Mouse (Mus musculus) left cerebral cortex, adult 2 months (tissue): ENCODE data around the gene Ucp2. TPM values are rescaled to one million over a fixed set of nuclear protein-coding genes. Genes with fewer than 3 reads are reported as not detected.
"Not testable (repeated sequence)": the region's sequence is repeated elsewhere in the genome, so short reads cannot be mapped to it uniquely, and the experiment has no call there.

Source experiments
- DNase-seq, 2 experiments: peaks; one replicate each; pipeline ENCODE4 v3.0.0; 2021 to 2022; ENCODE audit warnings: low spot score in 2 of 2, mixed read lengths in 1 of 2; ENCODE audit errors: extremely low spot score in 1 of 2
- H3K27ac ChIP-seq: fragments of 200-600 bp; 2 replicates; pipeline ENCODE4 v1.8.1; 2022
- H3K4me3 ChIP-seq: fragments of 200-600 bp; 2 replicates; pipeline ENCODE4 v1.8.1; 2022
- CTCF ChIP-seq: fragments of 200-600 bp; IDR thresholded peaks from 2 replicates; pipeline ENCODE4 v1.8.1; 2022; ENCODE audit warnings: antibody characterized with exemption, mild to moderate bottlenecking, moderate library complexity
- intact Hi-C: fragments of 180-260 bp; cut with DNase I; formaldehyde crosslinking; loops from one replicate; pipeline ENCODE4 v1.15.1; 2025
- total RNA-seq, 2 experiments: library from RNA; stranded (reverse); gene quantifications; 2 replicates each; pipeline ENCODE4 v1.2.3; 2021

Gene Ucp2
- total RNA-seq, 2 experiments from 2014 or later = 69.0 to 79.3 TPM

DNA sequence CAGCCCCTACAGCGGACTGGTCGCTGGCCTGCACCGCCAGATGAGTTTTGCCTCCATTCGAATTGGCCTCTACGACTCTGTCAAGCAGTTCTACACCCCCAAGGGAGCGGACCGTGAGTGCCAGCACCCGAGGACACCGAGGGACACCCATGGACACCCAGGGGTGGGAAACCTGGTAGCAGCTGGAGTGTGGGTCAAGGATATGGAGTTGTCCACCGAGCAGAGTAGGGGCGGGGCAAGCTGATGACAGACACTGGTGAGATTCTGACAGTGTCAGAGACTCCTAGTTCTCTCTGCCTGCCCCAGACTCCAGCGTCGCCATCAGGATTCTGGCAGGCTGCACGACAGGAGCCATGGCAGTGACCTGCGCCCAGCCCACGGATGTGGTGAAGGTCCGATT lies 13.0 kb upstream of the Ucp2 start:
- H3K4me3 ChIP-seq = no peak overlapping the region
- H3K27ac ChIP-seq = no peak overlapping the region
- intact Hi-C loops = no loop called here
- no peak for TF ChIP-seq CTCF
- DNase-seq = no peak

DNA sequence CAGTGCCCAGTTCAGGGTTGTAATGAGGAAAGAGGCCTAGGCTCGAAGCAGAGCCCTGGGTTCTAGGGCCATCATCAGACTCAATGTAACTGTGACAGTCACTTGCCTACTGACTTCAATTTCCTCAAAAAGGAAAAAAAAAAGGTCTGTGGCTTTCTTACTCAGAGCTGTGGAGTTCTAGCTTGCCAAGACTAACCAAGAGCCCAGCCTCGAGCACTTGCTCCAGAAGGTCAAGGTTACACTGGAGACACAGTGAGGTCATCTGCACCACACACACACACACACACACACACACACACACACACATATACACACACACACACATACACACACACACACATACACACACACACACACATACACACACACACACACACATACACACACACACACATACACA lies 11.1 kb upstream of the Ucp2 start:
- H3K27ac ChIP-seq, DNase-seq, H3K4me3 ChIP-seq, intact Hi-C loops: not testable (repeated sequence)

DNA sequence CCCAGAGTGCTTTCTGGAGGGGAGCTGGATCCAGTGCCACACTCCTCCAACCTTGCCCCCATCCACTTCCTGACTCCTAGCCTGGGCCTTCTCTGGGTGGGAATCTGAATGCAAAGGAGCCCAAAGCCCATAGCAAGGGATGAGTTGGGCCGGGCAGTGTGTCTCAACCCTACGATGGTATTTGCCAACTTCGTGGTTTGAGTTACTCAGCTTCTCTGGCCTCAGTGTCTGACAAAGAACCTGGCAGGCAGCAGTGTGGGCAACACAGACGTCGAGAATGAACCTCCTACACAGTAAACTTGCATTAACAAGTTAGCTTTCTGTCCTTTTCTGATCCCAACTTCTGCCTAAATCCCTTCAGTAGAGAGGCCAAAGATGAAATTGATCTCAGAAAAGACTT lies 8.6 kb upstream of the Ucp2 start:
- no peak for TF ChIP-seq CTCF
- Histone ChIP-seq H3K27ac (no peak overlapping the region), H3K4me3 (no peak overlapping the region)
- no peak for DNase-seq
- intact Hi-C loops = no loop called here

DNA sequence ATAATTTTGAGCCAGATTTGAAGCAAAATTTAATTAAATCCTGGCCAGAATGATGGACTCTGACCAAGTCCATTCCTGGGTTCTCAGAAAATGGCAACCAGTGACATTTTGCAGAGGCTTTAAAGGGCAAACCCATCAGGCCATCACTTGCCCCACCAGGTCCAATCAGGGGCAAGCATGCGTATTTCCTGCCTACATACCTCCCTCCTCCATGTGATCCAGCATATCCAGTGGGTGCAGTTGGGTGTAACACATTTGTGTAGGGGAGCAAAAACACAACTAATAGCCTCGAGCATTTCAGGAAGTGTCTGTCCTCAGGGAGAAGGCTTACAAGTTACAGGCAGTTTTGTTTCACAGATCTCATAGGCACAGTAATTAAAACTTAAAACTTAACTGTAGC lies 5.8 kb upstream of the Ucp2 start:
- TF ChIP-seq CTCF = no peak
- Histone ChIP-seq H3K4me3 (no peak overlapping the region), H3K27ac (no peak overlapping the region)
- intact Hi-C loops = no loop called here
- no peak for DNase-seq

DNA sequence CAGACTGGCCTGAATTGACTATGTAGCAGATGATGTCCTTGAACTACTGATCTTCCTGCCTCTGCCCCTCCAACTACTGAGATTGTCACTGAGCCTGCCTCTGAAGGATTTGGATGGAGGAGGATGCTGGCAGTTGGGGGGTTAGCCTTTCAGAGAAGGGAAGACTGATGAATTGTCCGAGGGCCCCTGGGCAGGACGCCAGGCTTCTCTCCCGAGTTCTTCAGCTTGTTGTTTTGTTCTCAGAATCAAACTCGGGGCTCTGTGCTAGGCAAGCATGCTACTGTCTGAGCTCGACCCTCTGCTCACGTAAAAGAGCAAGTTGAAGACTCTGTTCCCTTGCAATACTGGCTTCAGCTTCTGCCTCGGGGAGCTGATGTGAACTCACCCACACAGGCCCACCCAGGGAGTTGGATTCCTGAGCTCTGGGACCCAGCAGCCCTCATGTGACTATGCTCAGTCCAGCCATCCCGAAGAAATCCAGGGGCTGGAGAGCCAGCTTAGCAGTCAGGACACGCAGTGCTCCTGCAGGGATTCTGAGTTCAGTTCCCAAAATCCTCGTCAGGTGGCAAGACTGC lies 4.6 kb upstream of the Ucp2 start:
- intact Hi-C loops = no loop called here
- DNase-seq = no peak
- Histone ChIP-seq H3K4me3 (no peak overlapping the region), H3K27ac (no peak overlapping the region)
- TF ChIP-seq CTCF = no peak

DNA sequence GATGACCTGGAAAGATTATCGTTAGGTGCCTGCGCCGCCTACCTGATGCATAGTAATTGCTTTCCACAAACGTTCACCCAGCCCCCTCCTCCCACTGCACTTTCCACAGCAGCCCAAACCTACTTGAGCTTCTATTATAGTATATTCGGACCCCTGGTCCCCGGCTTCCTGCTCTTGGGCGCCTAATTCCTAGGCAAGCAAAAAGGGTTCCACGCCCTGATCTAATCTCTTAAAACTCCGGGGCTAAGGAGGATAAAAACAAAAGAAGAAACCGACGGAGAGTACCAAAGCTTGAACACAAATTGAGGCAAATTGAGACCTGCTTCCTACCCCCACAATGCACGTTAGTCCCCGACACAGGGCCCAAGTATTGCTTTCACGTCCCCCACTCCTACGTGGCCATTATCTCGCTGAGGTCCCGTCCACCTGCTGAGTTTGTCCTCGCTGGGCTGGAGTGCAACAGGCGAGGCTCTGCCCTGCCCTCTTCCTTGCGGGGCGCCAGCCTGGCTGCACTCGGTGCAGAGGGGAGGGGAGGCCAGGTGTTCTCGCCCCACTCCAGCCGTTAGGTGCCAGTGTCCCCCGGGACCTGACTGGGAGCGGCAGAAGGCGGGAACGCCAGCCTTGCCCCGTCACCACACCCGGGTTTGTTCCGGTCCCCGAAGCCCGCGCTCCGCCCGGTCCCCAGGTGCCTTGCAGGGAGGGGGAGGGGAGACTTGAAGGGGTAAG lies 583 bp upstream of the Ucp2 start:
- peak overlapping the region; percentile 81 for H3K27ac ChIP-seq
- intact Hi-C loops = loop anchor here (2.0 to 5.0 kb wide), 2 partner anchors 32 to 65 kb away; no protein-coding TSS in a partner anchor

DNA sequence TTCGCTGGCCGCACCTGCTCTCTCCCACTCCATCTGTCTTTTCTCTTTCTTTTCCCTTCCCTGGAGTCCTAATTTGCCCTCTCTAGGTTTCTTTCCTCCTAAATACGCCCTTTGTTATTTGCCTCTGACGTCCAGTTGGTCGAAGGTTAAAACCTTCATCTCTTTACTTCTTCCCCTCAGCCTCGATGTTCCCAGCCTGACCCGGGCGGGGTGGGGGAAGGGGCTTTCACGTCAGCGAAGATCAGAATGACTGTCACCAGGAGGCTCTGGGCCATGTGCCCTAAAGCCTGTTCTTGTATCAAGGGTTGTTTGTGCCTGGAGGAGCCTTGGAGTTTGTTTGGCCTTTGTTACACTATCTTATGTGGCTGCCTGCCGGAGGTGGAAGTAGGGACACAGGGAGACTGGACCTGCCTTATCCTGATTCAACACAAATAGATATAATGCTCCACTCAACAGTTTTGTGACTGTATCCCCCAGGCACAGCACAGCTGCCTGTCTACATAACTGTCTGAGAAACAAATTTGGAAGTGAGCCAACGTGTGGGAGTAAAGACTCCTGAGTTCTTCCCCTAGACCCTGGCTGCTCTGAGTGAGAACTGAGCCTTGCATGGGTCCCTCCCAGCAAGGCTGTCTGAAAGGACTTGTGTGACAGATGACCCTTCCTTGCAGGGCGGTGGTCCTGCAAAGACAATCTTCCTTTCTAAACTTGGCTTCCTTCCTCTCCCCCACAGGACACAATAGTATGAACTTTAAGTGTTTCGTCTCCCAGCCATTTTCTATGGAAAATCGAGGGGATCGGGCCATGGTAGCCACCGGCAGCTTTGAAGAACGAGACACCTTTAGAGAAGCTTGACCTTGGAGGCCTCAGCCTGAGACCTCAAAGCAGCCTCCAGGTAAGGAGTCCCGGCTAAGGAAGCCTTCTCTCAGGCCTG lies 612 bp downstream of the Ucp2 start:
- no peak for DNase-seq
- intact Hi-C loops = loop anchor here (2.0 to 5.0 kb wide), 2 partner anchors 33 to 66 kb away; no protein-coding TSS in a partner anchor
- Histone ChIP-seq H3K27ac (peak overlapping the region; percentile 81), H3K4me3 (peak overlapping the region; percentile 48)
- TF ChIP-seq CTCF = no peak

More for the DNA sequence above, 583 bp upstream of the Ucp2 start:
- TF ChIP-seq CTCF = no peak
- DNase-seq = no peak
- H3K4me3 ChIP-seq = peak overlapping the region; percentile 48

DNA sequence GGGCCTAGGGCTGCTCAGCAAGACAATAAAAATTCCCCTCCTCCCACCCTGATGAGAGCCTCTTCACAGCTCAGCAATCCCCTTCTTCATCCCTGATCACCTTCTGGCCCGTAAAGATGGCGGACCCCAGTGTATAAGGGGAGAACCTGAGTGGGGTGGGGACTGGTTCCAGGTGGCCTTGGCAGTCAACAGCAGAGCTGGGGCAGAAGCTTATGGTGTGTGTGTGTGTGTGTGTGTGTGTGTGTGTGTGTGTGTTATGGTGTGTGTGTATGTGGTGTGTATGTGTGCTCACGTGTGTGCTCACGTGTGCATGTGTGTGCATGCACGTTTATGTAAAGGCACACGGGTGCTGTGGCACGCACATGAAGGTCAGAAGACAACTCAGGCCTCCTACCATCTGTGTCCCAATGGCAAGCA lies 1.3 kb downstream of the Ucp2 start:
- intact Hi-C loops = loop anchor here (5.0 kb wide), 1 partner anchor 67 kb away; no protein-coding TSS in a partner anchor
- H3K4me3 ChIP-seq = peak overlapping the region; percentile 48
- no peak for TF ChIP-seq CTCF
- DNase-seq = no peak
- peak overlapping the region; percentile 58 for H3K27ac ChIP-seq

DNA sequence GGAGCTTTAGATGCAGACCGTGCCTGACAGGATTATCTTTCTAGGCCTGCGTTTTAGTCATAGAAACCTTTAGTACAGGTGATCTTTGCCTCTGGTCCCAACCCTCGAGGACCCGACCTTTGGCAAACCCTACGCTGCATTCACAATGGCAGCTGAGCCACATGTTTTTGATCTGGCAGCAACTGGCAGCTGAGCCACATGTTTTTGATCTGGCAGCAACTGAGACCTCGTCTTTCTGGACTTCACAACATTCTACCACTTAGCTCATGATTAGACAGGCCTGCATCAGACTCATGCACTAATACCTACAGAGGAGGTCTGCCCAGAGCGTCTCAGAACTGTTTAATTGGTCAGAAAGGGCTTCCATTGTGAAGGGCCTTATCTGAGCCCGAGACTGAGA lies 1.9 kb downstream of the Ucp2 start:
- DNase-seq = no peak
- Histone ChIP-seq H3K4me3 (peak overlapping the region; percentile 18), H3K27ac (peak overlapping the region; percentile 75)
- intact Hi-C loops = no loop called here
- no peak for TF ChIP-seq CTCF

DNA sequence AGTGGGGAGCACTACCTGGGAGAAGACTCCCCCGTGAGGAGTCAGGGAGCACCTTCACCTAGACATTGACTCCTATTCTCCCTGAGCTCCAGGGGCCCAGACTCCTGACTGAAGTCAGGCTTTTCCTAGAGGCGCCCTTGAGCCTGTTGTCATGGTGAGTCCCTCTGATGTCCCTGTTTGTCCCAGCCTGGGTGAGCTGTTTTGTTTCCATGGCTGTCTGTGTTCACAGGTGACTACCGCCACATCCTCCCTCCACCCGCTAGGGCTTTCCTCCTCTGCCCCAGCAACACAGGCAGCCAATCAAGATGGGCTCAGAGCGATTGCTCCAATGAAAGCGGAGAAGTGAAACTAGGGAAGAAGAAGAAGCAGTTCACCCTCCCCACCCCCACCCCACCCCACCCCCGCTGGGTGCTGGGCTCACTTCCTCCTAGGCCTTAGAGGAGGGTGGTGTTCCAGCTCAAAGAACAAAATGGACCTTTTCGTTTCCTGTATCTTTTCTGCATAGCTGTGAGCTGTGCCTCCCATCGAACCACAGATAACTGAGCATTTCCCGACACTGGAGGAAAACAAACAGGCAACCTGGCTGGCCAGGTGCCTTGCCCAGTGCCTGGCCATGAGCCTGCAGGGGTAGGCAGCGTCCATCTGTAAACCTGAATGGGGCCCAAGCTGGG lies 2.6 kb downstream of the Ucp2 start:
- intact Hi-C loops = no loop called here
- peak overlapping the region; percentile 75 for H3K27ac ChIP-seq
- TF ChIP-seq CTCF = no peak; the same call in 1 of the 2 replicates
- H3K4me3 ChIP-seq = peak overlapping the region; percentile 18
- peak; percentile 43 to 62 for DNase-seq

DNA sequence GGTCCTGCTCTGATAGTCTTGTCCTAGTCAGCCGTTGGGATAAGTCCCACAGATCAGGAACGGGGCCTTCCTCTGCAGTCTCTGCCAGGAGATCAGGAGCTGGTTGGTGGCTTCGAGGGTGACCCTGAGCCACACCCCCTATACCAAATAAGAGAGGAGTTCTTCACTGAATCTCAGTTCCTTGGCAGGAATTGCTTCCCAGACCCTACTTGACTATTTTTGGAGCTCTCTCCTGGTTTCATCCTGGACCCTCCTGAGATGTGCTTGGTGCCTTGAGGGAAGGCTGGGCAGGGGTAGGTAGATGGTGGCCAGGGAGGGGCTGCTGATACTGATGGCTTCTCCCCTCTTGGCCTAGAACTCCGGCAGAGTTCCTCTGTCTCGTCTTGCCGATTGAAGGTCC lies 3.2 kb downstream of the Ucp2 start:
- no peak overlapping the region for H3K4me3 ChIP-seq
- H3K27ac ChIP-seq = peak overlapping the region; percentile 69
- no peak for DNase-seq
- intact Hi-C loops = no loop called here
- TF ChIP-seq CTCF = no peak

DNA sequence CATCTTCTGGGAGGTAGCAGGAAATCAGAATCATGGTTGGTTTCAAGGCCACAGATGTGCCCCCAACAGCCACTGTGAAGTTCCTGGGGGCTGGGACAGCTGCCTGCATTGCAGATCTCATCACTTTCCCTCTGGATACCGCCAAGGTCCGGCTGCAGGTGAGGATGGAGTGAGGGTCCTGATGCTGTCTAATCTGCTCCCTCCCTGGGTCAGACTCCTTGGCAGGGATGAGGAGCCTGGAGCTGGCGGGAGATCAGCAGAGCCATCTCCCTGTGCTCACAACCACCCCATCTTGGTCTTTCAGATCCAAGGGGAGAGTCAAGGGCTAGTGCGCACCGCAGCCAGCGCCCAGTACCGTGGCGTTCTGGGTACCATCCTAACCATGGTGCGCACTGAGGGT lies 3.7 kb downstream of the Ucp2 start:
- no peak for TF ChIP-seq CTCF
- intact Hi-C loops = no loop called here
- Histone ChIP-seq H3K4me3 (no peak overlapping the region), H3K27ac (no peak overlapping the region; the same call in 1 of the 2 replicates)
- no peak for DNase-seq
